In genomic region chr1:175492683-175493043, GRCm38 (mm10) we compare ENCODE assay signal across 8 mouse cellular contexts. TPM values are rescaled to one million over a fixed set of nuclear protein-coding genes. Genes with fewer than 3 reads are reported as not detected.
DNase-seq lines count a peak whose midpoint lies in the region; ATAC-seq and TF ChIP-seq lines count a peak whose summit lies in the region.

No protein-coding gene starts in this region.

- H3K36me3 ChIP-seq in kidney, postnatal 0 days (ENCODE audit: insufficient read depth, low read length) = no peaks in the 10 kb centered on the region
- no peaks in the 10 kb centered on the region for H3K36me3 ChIP-seq in intestine, embryonic 14.5 days (ENCODE audit: control insufficient read depth, insufficient read depth, low read length)
- no peaks in the 10 kb centered on the region for H3K36me3 ChIP-seq in neural tube, embryonic 12.5 days

- H3K4me1 ChIP-seq in kidney, postnatal 0 days (replicated peaks; ENCODE audit: insufficient read depth, low read length) = peaks cover 5% of the 10 kb centered on the region; the same call in 1 of the 2 replicates
- H3K4me1 ChIP-seq in intestine, embryonic 14.5 days (replicated peaks; ENCODE audit: control insufficient read depth, insufficient read depth, low read length) = no peaks in the 10 kb centered on the region
- peaks cover 3% of the 10 kb centered on the region for H3K4me1 ChIP-seq in neural tube, embryonic 12.5 days

- no peak overlapping the region for H3K27ac ChIP-seq in kidney, postnatal 0 days
- H3K27ac ChIP-seq in intestine, embryonic 14.5 days (ENCODE audit: low read depth) = no peak overlapping the region
- peak overlapping the region; percentile 64; the same call in 1 of the 2 replicates for H3K27ac ChIP-seq in neural tube, embryonic 12.5 days

- 2% methylated on average over 11 of the region's 11 CpGs for WGBS in kidney, postnatal 0 days
- WGBS in intestine, embryonic 14.5 days = under 1% methylated on average over 10 of the region's 11 CpGs
- under 1% methylated on average over 11 of the region's 11 CpGs for WGBS in neural tube, embryonic 12.5 days

- H3K4me3 ChIP-seq in kidney, postnatal 0 days (replicated peaks; ENCODE audit: low read depth, low read length) = peak overlapping the region; percentile 53
- peak overlapping the region; percentile 55 for H3K4me3 ChIP-seq in intestine, embryonic 14.5 days (ENCODE audit: low read depth, low read length)
- peak overlapping the region; percentile 68 for H3K4me3 ChIP-seq in neural tube, embryonic 12.5 days

- H3K4me2 ChIP-seq in kidney, postnatal 0 days (ENCODE audit: low read length) = peak overlapping the region; percentile 98
- H3K4me2 ChIP-seq in intestine, embryonic 14.5 days (ENCODE audit: low read length) = peak overlapping the region; percentile 82
- H3K4me2 ChIP-seq in neural tube, embryonic 12.5 days (replicated peaks) = peak overlapping the region; percentile 89

- H3K9ac ChIP-seq in kidney, postnatal 0 days (ENCODE audit: low read depth, low read length) = 0 out of 2 replicates have a peak overlapping the region, but pooled peaks have one; percentile 38
- H3K9ac ChIP-seq in intestine, embryonic 14.5 days (ENCODE audit: low read length) = peak overlapping the region; percentile 33
- peak overlapping the region; percentile 74 for H3K9ac ChIP-seq in neural tube, embryonic 12.5 days

- H3K27me3 ChIP-seq in kidney, postnatal 0 days (ENCODE audit: insufficient read depth, low read length) = peaks cover 7% of the 10 kb centered on the region; the same call in 1 of the 2 replicates
- peaks cover 17% of the 10 kb centered on the region for H3K27me3 ChIP-seq in intestine, embryonic 14.5 days (replicated peaks; ENCODE audit: control insufficient read depth, insufficient read depth, low read length)
- H3K27me3 ChIP-seq in neural tube, embryonic 12.5 days (replicated peaks) = no peaks in the 10 kb centered on the region

- no peak; the same call in 1 of the 2 replicates for ATAC-seq in kidney, postnatal 0 days (replicated peaks; ENCODE audit: low FRiP score, low read depth)
- ATAC-seq in intestine, embryonic 14.5 days (replicated peaks; ENCODE audit: low FRiP score, low TSS enrichment, low read depth) = no peak; the same call in 1 of the 2 replicates
- peak; percentile 79; the same call in 1 of the 2 replicates for ATAC-seq in neural tube, embryonic 12.5 days (ENCODE audit: low FRiP score, low read depth)

- no peak for DNase-seq in kidney, postnatal 0 days (ENCODE audit: low spot score)
- DNase-seq in kidney, adult 9 months = no peak
- peak; percentile 2 for DNase-seq in embryo, embryonic 11.5 days (ENCODE audit: low read depth, low spot score)
- DNase-seq in intestine, embryonic 14.5 days (ENCODE audit: low spot score) = no peak
- DNase-seq in right cerebral cortex, postnatal 25 days = no peak
- no peak for DNase-seq in left cerebral cortex, adult 8-10 months (ENCODE audit: low spot score in 2 of 2)
- DNase-seq in layer of hippocampus, adult 18-20 months (ENCODE audit: low spot score in 2 of 2) = no peak

- H3K9me3 ChIP-seq in kidney, postnatal 0 days (replicated peaks; ENCODE audit: low read length) = no peaks in the 10 kb centered on the region
- H3K9me3 ChIP-seq in intestine, embryonic 14.5 days (ENCODE audit: control insufficient read depth, low read length) = no peaks in the 10 kb centered on the region
- no peaks in the 10 kb centered on the region for H3K9me3 ChIP-seq in neural tube, embryonic 12.5 days

- TF ChIP-seq CTCF in kidney, postnatal 0 days (IDR thresholded peaks at IDR 0.05; ENCODE audit: low read depth) = 0 out of 2 replicates have a peak, but pooled peaks have one; percentile 5

RNA-seq across cellular contexts. Expression of gene Rgs7, which starts 0.4 kb away (rescaled TPM):
- 0.40 and 0.53 TPM in 2 replicates for polyA plus RNA-seq in kidney, postnatal 0 days (2015; fragmentation: Nextera tagmentation; extraction: Ambion mirVana)
- polyA plus RNA-seq in intestine, embryonic 14.5 days (2014; fragmentation: Nextera tagmentation; extraction: Ambion mirVana) = 2.4 and 2.7 TPM in 2 replicates
- polyA plus RNA-seq in neural tube, embryonic 12.5 days (2016; fragmentation: Nextera tagmentation; extraction: Ambion mirVana) = 14.8 and 16.9 TPM in 2 replicates
- total RNA-seq in left cerebral cortex, adult 8-10 months (2022) = 100 to 1,000 TPM in 2 of 4 experiments, 10 to 100 TPM in 2; 96.2 to 115 (median 103) TPM
- 10 to 100 TPM; 73.7 to 80.5 TPM for total RNA-seq in layer of hippocampus, adult 18-20 months (2021)
